Mouse (Mus musculus): ENCODE measurements around the gene Wdpcp.

DNA sequence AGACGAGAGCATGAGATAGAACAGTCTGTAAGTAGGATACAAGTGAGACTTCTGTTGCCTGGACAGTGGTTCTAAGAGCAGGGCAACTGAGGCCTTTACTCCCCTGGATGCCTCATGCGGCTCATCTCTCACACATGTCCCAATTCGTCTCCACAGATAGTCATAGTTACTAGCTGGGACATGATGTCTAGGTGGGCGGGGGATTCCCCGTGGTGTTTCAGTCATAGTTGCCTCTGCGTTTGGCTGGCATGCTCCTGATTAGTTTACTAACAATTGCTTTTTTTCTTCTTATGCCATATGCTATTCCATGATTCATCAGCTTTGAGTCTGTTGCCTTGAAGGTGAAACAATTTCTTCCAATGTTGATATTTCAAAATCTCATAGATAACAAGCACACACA is 116.4 kb downstream of the Wdpcp start:
- TF ChIP-seq CTCF (IDR thresholded peaks at IDR 0.05; ENCODE audit: extremely low read depth, insufficient read length, insufficient replicate concordance, low read depth, low read length) = no peak
- TF ChIP-seq POLR2A (IDR thresholded peaks at IDR 0.05; ENCODE audit: low read depth, low read length) = no peak
